Mouse (Mus musculus) erythroid progenitor cell, adult 5-6 weeks (primary cell): Measurements from ENCODE around the gene P4htm. TPM values are rescaled to one million over a fixed set of nuclear protein-coding genes. Genes with fewer than 3 reads are reported as not detected.

Source experiments
- ATAC-seq: replicated peaks from 2 replicates; pipeline ENCODE4 v1.8.0; 2016; ENCODE audit warnings: moderate number of reproducible peaks, mild to moderate bottlenecking, moderate TSS enrichment, inconsistent platforms; ENCODE audit not compliant: poor library complexity, low FRiP score, severe bottlenecking
- total RNA-seq, 2 experiments: library from RNA; stranded (forward) in 1 of 2; stranded (reverse) in 1 of 2; fragments of 150-400 nt in 1 of 2; fragments of 186-747, 209-891 nt in 1 of 2; gene quantifications; 2 replicates each; pipeline versions ENCODE4 v1.2.3 to v1.2.4; 2015 to 2017; ENCODE audit warnings: low replicate concordance in 2 of 2

The P4htm gene
- total RNA-seq, 2 experiments from 2014 or later = not detected

- peak; percentile 78 for ATAC-seq
Measured at GRCm38 (mm10) chr9:108578545-108579343, 18.7 kb downstream of the P4htm start, which contains the start of gene Wdr6. Gene Wdr6 (minus strand): TSS chr9:108578739.

DNA sequence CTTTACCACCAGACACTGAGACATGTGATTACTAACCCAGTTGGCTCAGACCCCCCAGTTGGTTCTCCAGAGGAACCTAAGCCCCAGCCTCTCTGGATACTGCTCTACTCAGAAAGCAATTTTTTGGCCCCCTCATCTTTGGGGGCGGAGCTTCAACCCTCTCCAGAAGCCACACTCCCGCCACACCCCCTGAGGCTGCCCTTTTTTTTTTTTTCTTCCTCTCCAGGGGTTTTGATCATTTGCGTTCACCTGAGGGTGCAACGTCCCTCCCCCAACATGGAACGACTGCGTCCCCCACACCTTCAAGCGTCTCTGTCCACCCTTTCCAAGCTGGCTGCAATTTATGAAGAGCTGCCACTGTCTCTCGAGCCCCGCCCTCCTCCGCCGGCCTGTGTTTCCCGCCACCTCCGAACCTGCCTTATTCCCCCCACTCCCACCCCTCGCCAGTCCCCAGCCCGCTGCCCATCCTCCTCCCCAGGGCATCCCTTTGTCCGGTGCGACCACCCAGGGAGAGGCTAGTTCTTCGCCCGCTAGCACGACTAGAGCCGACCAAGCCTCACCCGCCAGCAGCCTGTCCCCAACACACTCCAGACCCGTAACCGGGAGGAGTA lies 19.4 kb downstream of the P4htm start:
- ATAC-seq = peak; percentile 31

GRCm38 (mm10) chr9:108577025-108577424 lies 20.4 kb downstream of the P4htm start:
- ATAC-seq = no peak

- no peak for ATAC-seq
Measured at GRCm38 (mm10) chr9:108575321-108576297, 21.9 kb downstream of the P4htm start.

- no peak for ATAC-seq
Measured at GRCm38 (mm10) chr9:108574921-108575320, 22.5 kb downstream of the P4htm start.

- ATAC-seq = no peak
Measured at GRCm38 (mm10) chr9:108573774-108574690, 23.4 kb downstream of the P4htm start.

DNA sequence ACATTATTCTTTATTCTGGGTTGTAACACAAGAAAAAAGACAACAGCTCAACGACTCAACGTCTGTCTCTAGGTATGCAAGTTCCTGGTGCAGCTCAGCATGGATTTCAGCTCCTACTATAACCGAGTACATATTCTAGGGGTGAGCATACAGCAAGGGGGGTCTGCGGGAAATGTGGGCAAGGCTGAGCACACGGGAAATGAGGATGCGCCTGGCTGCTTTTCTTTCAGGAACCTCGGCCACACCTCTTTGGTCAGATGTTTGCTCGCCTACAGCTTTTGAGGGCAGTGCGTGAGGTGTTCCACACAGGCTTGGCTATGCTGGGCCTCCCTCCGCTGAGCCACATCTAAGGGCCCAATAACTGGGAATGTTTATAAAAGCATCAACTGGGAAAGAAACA lies 25.1 kb downstream of the P4htm start:
- no peak for ATAC-seq

GRCm38 (mm10) chr9:108571401-108571973 lies 26.0 kb downstream of the P4htm start:
- ATAC-seq = no peak

- ATAC-seq = peak; percentile 35
Measured at GRCm38 (mm10) chr9:108570207-108570896, 27.1 kb downstream of the P4htm start.

DNA sequence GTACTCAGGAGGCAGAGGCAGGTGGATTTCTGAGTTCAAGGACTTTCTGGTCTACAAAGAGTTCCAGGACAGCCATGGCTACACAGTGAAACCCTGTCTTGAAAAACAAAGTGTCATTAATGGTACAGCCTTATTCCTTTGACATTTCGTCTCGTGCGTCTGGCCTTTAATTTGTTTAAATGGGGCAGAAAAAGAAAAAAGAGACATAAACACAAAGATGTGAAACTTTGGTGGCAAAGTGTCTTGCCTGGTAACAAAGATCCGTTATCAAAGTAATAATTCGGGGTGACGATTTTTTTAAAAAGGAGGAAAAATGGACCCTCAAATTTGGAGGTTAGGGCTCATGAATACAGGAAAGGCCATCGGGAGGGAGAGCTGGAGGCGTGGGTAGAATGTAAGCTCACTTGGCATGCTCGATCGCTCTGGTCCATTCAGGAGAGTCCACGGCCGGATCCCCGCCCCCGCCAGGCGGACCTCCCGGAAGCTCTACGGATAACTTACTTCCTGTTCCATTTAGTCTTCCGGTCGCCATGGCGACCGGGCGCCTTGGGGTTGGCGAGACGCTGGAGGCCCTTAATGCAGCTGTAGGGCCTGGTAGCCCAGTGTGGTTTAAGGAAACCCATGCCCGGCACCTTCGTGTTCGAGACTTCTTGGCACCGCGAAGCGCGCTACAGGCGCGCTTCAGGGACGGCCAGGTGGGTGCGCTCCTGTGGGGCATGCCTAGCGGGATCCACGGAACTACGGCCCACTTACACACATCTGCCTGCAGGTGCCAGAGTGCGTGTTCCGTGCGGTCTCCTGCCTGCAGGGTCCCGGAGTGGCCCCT lies 27.9 kb downstream of the P4htm start, which contains the start of gene Dalrd3:
Gene Dalrd3 (plus strand): TSS at position 506 of the 826 bp plus-strand sequence.
- ATAC-seq = peak; percentile 60

GRCm38 (mm10) chr9:108568511-108568921 lies 29.0 kb downstream of the P4htm start:
- no peak for ATAC-seq

DNA sequence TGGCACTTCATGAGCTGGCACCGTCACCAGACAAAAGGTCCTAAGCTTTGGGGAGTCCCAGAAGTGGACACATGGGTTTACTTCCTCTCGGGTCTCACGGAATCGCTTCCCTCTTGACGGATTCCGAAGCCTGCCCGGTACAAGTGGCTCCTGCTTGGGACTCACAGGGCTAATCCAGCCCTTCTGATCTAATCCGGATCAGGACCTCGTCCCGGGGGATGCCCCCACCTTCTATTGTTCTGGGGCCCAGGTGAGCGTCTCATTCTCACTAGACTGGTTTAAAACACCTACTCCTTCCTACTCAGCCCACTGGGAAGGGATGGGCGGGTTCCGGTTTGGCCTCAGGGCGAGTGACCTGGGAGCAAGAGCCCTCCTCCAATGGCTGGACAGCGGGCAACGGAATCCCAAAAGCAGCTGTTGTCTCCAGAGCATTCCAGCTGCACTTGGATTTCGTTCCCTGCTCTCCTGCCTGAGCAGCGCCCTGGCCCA lies 29.5 kb downstream of the P4htm start:
- ATAC-seq = no peak

DNA sequence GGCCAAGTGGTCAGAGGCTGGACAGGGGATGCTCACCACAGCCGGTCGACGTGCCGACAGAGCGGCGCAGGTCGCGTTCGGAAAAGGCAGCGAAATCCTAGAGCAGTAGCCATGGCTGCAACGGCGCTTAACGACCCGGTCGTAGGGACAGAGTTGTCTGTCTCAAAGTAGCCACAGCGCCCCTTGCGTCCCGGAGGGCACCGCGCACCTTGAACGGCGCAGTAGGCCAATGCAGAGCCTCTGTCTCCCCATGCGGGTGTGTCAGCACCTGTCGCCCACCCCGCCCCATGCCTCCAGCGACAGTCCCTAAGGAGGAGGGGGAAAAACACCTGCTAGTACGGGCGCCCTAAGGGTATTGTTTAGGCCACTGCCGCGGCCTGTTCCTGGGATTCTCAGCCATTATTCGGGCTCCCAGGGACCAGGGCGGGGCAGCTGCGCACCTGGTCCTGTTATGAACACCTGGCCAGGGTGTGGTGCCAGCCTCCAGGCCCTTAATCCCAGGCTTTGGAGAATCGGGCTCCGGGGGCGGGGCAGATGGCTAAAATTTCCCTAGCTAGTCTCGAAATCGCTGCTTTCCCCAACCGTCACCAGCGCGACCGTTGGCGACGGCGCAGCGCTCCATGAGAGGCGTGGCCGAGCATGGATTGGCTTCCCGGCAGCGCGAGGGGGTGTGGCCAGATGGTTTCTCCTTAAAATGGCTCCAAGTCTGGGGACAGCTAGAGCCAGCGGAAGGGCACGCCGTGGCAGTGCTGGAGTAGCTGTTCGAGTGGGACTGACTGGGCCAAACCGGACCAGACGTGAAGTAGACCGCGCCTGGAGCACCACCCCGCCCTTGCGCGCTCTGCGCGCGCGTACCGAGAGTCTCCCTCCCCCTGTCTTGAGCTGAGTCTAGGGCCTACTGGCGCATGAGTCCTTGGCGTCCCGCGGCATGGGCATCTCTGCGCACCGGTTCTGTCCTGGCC lies 30.4 kb downstream of the P4htm start, which contains the start of gene Ndufaf3:
Gene Ndufaf3 (minus strand): TSS at position 620 of the 962 bp plus-strand sequence.
- peak; percentile 74 for ATAC-seq

DNA sequence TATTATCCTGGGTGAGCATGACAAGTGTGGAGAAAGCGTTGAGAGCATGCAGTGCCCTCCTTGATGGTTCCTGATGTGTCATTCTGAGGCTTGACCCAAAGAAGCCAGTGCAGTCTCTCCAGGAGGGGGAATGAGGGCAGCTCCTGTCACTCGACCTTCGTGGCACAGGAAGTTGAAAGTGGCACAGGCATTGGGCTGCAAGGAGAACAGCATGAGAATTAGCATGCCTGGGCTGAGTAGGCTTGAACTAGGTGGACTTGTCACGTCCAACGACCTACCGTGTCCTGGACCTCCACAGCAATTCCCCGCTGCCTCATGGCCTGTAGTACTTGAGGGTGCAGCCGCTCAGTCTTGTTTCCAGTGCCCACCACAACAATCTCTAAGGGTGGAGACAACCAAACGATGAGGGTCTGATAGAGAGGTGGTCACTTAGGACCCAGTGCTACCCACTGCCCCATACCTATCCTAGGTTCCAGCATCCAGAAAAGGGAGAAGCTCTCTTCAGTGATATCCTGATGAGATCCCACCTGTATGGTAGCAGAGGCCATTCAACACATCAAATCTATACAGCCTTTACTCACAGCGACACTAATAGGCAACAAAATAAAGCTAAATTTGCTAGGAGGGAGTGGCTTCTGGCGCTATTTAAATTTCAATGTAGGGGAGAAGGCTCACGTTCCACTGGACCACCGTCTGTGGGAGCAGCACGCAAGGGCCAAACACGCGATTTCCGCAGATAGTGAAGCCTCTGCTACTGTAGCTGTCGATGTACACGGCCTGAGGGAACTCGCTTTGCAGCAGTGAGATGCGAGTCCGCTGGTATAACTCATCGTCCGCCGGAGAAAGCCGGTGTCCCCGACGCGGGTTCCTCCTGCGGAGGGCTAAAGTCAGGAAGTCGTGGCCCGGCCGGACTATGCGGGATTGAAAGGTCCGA lies 31.3 kb downstream of the P4htm start:
- peak; percentile 5 for ATAC-seq

- ATAC-seq = no peak
Measured at GRCm38 (mm10) chr9:108564131-108564530, 33.3 kb downstream of the P4htm start.
